Mouse (Mus musculus): Measurements from ENCODE around the gene Nxph3.

Gene Nxph3

DNA sequence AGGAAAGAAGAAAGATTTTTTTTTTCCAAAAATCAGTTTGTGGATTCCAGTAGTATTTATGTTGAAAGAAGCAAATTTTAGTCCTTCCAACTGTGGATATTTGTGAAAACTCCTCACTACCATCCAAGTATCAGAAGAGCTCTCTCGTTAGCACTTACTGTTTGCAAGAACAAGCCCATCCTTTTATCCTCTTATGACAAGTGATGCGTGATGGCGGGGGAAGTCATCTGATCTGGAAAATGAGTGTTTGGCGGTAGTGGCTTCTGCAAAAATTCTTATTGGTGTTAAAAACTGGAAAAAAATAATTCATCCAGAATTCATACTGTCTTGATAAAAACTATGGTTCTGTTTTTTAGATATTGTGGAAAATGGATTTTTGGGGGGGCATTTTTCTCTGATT is 22.1 kb downstream of the Nxph3 start:
- no peak for DNase-seq (ENCODE audit: low spot score)

DNA sequence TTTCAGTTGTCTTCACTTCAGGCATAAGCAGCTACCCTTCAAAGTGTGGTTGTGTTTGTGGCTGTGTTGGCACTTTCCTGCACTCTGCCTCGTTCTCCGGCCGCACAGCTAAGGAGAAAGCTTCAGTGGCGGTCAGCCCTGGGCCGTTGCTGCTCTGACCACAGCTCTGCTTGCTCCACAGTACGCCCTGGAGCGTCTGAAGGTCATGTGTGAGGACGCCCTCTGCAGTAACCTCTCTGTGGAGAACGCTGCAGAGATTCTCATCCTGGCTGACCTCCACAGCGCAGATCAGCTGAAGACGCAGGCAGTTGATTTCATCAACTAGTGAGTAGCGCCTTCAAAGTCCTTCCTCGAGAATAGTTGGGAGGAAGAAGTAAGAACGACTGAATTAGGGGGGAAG is 24.3 kb downstream of the Nxph3 start:
- DNase-seq (ENCODE audit: low spot score): no peak

DNA sequence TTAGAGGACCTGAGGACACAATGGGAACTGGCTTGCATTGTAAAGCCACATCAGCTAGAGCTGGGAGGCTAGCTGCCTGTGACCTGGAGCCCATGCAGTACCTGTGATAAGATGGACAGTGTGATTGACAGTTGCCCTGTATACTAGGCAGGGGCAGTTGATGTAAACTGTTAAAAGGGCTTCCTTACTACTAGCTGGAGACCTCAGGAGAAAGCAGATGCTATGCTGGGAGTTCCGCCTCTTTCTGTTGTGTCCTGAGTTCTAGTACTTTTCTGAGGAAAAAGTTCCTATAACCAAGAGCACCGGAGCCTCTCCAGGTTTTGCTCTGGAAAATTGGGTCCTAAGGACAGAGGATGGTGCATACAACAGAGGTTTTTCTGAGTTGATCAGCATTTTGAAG is 27.1 kb downstream of the Nxph3 start:
- no peak for DNase-seq (ENCODE audit: low spot score)

DNA sequence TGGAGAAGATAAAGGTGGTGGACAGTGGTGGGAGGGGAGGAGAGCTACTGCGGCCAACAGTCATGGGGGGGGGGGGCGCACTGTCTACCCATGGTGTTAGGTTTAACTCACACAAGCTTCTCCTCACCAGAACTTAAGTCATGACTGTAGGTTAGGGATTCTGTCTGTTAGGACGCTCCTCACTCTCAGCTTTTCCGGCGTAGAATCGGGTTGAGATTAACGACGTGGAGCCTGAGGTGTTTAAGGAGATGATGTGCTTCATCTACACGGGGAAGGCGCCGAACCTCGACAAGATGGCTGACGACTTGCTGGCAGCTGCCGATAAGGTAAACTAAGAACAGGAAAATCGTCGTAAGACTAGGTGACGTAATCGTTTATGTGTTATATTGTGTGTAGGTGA is 28.7 kb downstream of the Nxph3 start:
- no peak for DNase-seq (ENCODE audit: low spot score)

- DNase-seq (ENCODE audit: low spot score): no peak
These were observed 33.7 kb downstream of the Nxph3 start for GRCm38 (mm10) chr11:95480662-95481061.

- no peak for DNase-seq (ENCODE audit: low spot score)
These were observed 34.9 kb downstream of the Nxph3 start for GRCm38 (mm10) chr11:95479458-95479857.

GRCm38 (mm10) chr11:95476323-95476722 is 38.0 kb downstream of the Nxph3 start:
- DNase-seq (ENCODE audit: low spot score): no peak

GRCm38 (mm10) chr11:95473456-95473855 is 40.9 kb downstream of the Nxph3 start:
- DNase-seq (ENCODE audit: low spot score): no peak

GRCm38 (mm10) chr11:95472942-95473341 is 41.4 kb downstream of the Nxph3 start:
- no peak for DNase-seq (ENCODE audit: low spot score)

DNA sequence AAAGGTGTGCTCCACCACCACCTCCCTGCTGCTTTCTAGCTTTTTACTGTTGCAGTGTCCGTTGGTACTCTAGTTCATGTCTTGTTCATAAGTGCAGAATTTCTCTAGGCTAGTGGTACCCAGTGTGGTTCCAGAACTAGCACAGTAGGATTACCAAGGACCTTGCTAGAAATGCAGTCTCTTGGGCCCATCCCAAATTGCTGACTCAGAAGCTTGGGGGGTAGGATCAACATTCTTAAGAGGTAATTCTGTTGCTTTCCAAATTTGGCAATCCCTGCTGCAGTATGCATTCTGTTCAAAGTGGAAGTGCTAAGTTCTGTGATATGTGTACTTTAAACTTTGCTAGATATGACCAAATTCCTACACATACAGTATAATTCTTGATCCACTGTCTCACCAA is 46.6 kb downstream of the Nxph3 start:
- no peak for DNase-seq (ENCODE audit: low spot score)

- no peak for DNase-seq (ENCODE audit: low spot score)
These were observed 52.2 kb downstream of the Nxph3 start for GRCm38 (mm10) chr11:95462168-95462567.

DNA sequence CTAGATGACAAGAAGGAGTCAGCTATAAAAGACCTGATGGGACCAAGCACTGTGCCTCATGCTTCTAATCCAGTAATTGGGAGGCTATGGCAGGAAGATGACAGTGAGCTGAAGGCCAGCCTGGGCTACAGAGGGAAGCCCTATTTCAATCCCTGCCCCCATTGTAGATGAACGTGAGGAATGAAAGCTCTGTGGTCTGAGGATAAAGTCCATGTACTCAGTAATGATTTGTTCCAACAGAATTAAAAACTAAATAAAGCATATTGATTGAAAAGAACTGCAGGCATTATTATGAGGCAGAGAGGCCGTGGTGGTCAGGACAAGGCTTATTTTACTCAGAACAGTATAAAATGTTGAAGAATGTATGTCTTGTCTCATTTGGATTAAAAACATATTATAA is 53.5 kb downstream of the Nxph3 start:
- no peak for DNase-seq (ENCODE audit: low spot score)
